Mouse (Mus musculus) G1E (cell line): Measurements from ENCODE around the gene Ccm2. TPM values are rescaled to one million over a fixed set of nuclear protein-coding genes. Genes with fewer than 3 reads are reported as not detected.

ENCODE experiments used
- ATAC-seq: 2 replicates; pipeline ENCODE4 v1.8.0; 2016; ENCODE audit warnings: mild to moderate bottlenecking; ENCODE audit not compliant: insufficient number of reproducible peaks, poor library complexity, low FRiP score, severe bottlenecking; ENCODE audit errors: extremely low read depth
- DNase-seq: peaks from one replicate; pipeline ENCODE4 v3.0.0; 2012; ENCODE audit warnings: low spot score
- H3K27me3 ChIP-seq: 2 replicates; pipeline ENCODE4 v1.6.1; 2012; ENCODE audit warnings: mild to moderate bottlenecking, low read length, inconsistent platforms; ENCODE audit not compliant: insufficient read depth
- H3K36me3 ChIP-seq: replicated peaks from 2 replicates; pipeline ENCODE3; 2012; ENCODE audit warnings: mild to moderate bottlenecking, inconsistent platforms
- H3K4me1 ChIP-seq: 2 replicates; pipeline ENCODE4 v1.6.1; 2012; ENCODE audit warnings: low read depth, low read length, inconsistent platforms, mixed read lengths; ENCODE audit not compliant: insufficient read depth
- H3K4me3 ChIP-seq: 2 replicates; pipeline ENCODE4 v1.5.1; 2012; ENCODE audit warnings: low read depth, mild to moderate bottlenecking, inconsistent platforms, low read length, moderate library complexity, mixed read lengths
- H3K9me3 ChIP-seq: replicated peaks from 2 replicates; pipeline ENCODE4 v1.6.1; 2012; ENCODE audit warnings: inconsistent platforms
- CTCF ChIP-seq: IDR thresholded peaks from 2 replicates; pipeline ENCODE4 v1.5.1; 2012; ENCODE audit warnings: low read depth, low read length, inconsistent platforms, mixed read lengths
- GATA1 ChIP-seq: IDR thresholded peaks from 2 replicates; pipeline ENCODE4 v1.6.1; 2012; ENCODE audit warnings: borderline replicate concordance, low read length, inconsistent platforms, mixed read lengths
- GATA2 ChIP-seq: IDR thresholded peaks from 2 replicates; pipeline ENCODE4 v1.6.1; 2012; ENCODE audit warnings: low read depth, low read length, inconsistent platforms, borderline replicate concordance
- POLR2AphosphoS5 ChIP-seq: IDR thresholded peaks from 2 replicates; pipeline ENCODE4 v1.6.1; 2012; ENCODE audit warnings: low read depth, low read length, inconsistent platforms; ENCODE audit not compliant: insufficient replicate concordance
- TAL1 ChIP-seq: conservative IDR thresholded peaks from 2 replicates; pipeline ENCODE4 v1.6.1; 2012; ENCODE audit warnings: low read depth, low read length, inconsistent platforms, mixed read lengths
- polyA plus RNA-seq: library from polyadenylated mRNA; stranded (reverse); fragments of >175 nt; gene quantifications from 2 replicates; pipeline ENCODE4 v1.2.3, GENCODE M21; 2012
- total RNA-seq, 2 experiments: library from RNA; stranded (forward) in 1 of 2; stranded (reverse) in 1 of 2; fragments of 200-1000 nt in 1 of 2; fragments of >200 nt in 1 of 2; fragmentation: Nextera tagmentation in 1 of 2; gene quantifications; 2 replicates each; pipeline ENCODE4 v1.2.3; 2014 to 2017

The Ccm2 gene
- total and polyA plus RNA-seq, 3 experiments: 22.5 to 34.9 (median 32.1) TPM

- no peak overlapping the region for H3K4me3 ChIP-seq
- no peaks in the 10 kb centered on the region for H3K9me3 ChIP-seq
- H3K27me3 ChIP-seq: no peaks in the 10 kb centered on the region
- DNase-seq: no peak
- ATAC-seq: no peak
- peaks cover 18% of the 10 kb centered on the region for H3K36me3 ChIP-seq
- H3K4me1 ChIP-seq: peaks cover 28% of the 10 kb centered on the region
- TF ChIP-seq POLR2AphosphoS5: no peak
- no peak for TF ChIP-seq GATA1
- no peak for TF ChIP-seq TAL1
- TF ChIP-seq GATA2: no peak
- TF ChIP-seq CTCF: no peak
Observed at GRCm38 (mm10) chr11:6529961-6530360, 16.7 kb upstream of the Ccm2 start.

GRCm38 (mm10) chr11:6530746-6531145, 15.9 kb upstream of the Ccm2 start:
- no peak overlapping the region for H3K4me3 ChIP-seq
- DNase-seq (no peak), ATAC-seq (no peak)
- H3K4me1 ChIP-seq: peaks cover 22% of the 10 kb centered on the region
- H3K36me3 ChIP-seq: peaks cover 11% of the 10 kb centered on the region
- no peaks in the 10 kb centered on the region for H3K27me3 ChIP-seq
- TF ChIP-seq GATA2: no peak
- no peak for TF ChIP-seq POLR2AphosphoS5
- no peak for TF ChIP-seq GATA1
- TF ChIP-seq CTCF: no peak
- no peak for TF ChIP-seq TAL1
- no peaks in the 10 kb centered on the region for H3K9me3 ChIP-seq

- no peaks in the 10 kb centered on the region for H3K9me3 ChIP-seq
- DNase-seq: no peak
- H3K27me3 ChIP-seq: 0 out of 2 replicates have a peak, but pooled peaks cover 2% of the 10 kb centered on the region
Observed at GRCm38 (mm10) chr11:6544683-6545082, 2.0 kb upstream of the Ccm2 start.

GRCm38 (mm10) chr11:6545186-6545856, 1.4 kb upstream of the Ccm2 start:
- peaks cover 16% of the 10 kb centered on the region for H3K36me3 ChIP-seq
- H3K4me1 ChIP-seq: peaks cover 24% of the 10 kb centered on the region
- DNase-seq (no peak), ATAC-seq (no peak)
- H3K27me3 ChIP-seq: no peaks in the 10 kb centered on the region
- no peaks in the 10 kb centered on the region for H3K9me3 ChIP-seq
- no peak overlapping the region for H3K4me3 ChIP-seq
- no peak for TF ChIP-seq POLR2AphosphoS5
- TF ChIP-seq GATA2: no peak
- no peak for TF ChIP-seq TAL1
- no peak for TF ChIP-seq GATA1
- TF ChIP-seq CTCF: no peak

More at GRCm38 (mm10) chr11:6544683-6545082, 2.0 kb upstream of the Ccm2 start:
- ATAC-seq: no peak
- TF ChIP-seq GATA1: no peak
- no peak for TF ChIP-seq CTCF
- TF ChIP-seq GATA2: no peak
- no peak for TF ChIP-seq TAL1
- TF ChIP-seq POLR2AphosphoS5: no peak
- peaks cover 19% of the 10 kb centered on the region for H3K4me1 ChIP-seq
- no peak overlapping the region for H3K4me3 ChIP-seq
- H3K36me3 ChIP-seq: peaks cover 10% of the 10 kb centered on the region

GRCm38 (mm10) chr11:6545857-6546192, 862 bp upstream of the Ccm2 start:
- Histone ChIP-seq H3K4me1 (peaks cover 24% of the 10 kb centered on the region), H3K36me3 (peaks cover 21% of the 10 kb centered on the region), H3K9me3 (no peaks in the 10 kb centered on the region), H3K27me3 (no peaks in the 10 kb centered on the region), H3K4me3 (peak overlapping the region; percentile 82; the same call in 1 of the 2 replicates)
- no peak for TF ChIP-seq GATA1
- TF ChIP-seq TAL1: no peak
- no peak for TF ChIP-seq POLR2AphosphoS5
- TF ChIP-seq CTCF: no peak
- ATAC-seq (no peak), DNase-seq (no peak)

- Histone ChIP-seq H3K36me3 (peaks cover 30% of the 10 kb centered on the region), H3K4me1 (peaks cover 24% of the 10 kb centered on the region), H3K9me3 (no peaks in the 10 kb centered on the region), H3K4me3 (peak overlapping the region; percentile 82), H3K27me3 (no peaks in the 10 kb centered on the region)
- ATAC-seq (no peak; the same call in 1 of the 2 replicates), DNase-seq (peak; percentile 79)
- no peak for TF ChIP-seq GATA2
- TF ChIP-seq GATA1: no peak
- TF ChIP-seq TAL1: no peak
- no peak for TF ChIP-seq POLR2AphosphoS5
- TF ChIP-seq CTCF: no peak
Observed at GRCm38 (mm10) chr11:6547037-6547680, 472 bp downstream of the Ccm2 start.
